Mouse (Mus musculus) intestine, postnatal 0 days (tissue): ENCODE measurements around the gene Zbtb39. TPM values are rescaled to one million over a fixed set of nuclear protein-coding genes. Genes with fewer than 3 reads are reported as not detected.
"Not testable (repeated sequence)": the region's sequence is repeated elsewhere in the genome, so short reads cannot be mapped to it uniquely, and the experiment has no call there.

Experiments used
- ATAC-seq: fragments of 200-750 bp; cut with Nextera tagmentation; 2 replicates; pipeline ENCODE4 v1.8.0; 2017; ENCODE audit warnings: mild to moderate bottlenecking, moderate TSS enrichment, moderate library complexity
- H3K27ac ChIP-seq: fragments of 300-500 bp; sonication (generic); 2 replicates; pipeline ENCODE4 v1.5.1; 2014; ENCODE audit warnings: mild to moderate bottlenecking, low read depth, low read length, moderate library complexity
- H3K27me3 ChIP-seq: fragments of 300-500 bp; sonication (generic); replicated peaks from 2 replicates; pipeline ENCODE4 v1.6.1; 2014; ENCODE audit warnings: low read length, mixed read lengths; ENCODE audit not compliant: control insufficient read depth, insufficient read depth
- H3K36me3 ChIP-seq: fragments of 300-500 bp; sonication (generic); 2 replicates; pipeline ENCODE4 v1.6.1; 2014; ENCODE audit warnings: mild to moderate bottlenecking, moderate library complexity; ENCODE audit not compliant: control insufficient read depth, insufficient read depth
- H3K4me1 ChIP-seq: fragments of 300-500 bp; sonication (generic); replicated peaks from 2 replicates; pipeline ENCODE4 v1.6.1; 2014; ENCODE audit warnings: antibody characterized with exemption, low read length, mixed read lengths; ENCODE audit not compliant: control insufficient read depth, insufficient read depth
- H3K4me2 ChIP-seq: fragments of 300-500 bp; sonication (generic); replicated peaks from 2 replicates; pipeline ENCODE4 v1.6.1; 2014; ENCODE audit warnings: low read depth, mild to moderate bottlenecking, moderate library complexity
- H3K4me3 ChIP-seq: fragments of 300-500 bp; sonication (generic); 2 replicates; pipeline ENCODE4 v1.5.1; 2014; ENCODE audit warnings: low read depth, low read length
- H3K9ac ChIP-seq: fragments of 300-500 bp; sonication (generic); 2 replicates; pipeline ENCODE4 v1.6.1; 2014; ENCODE audit warnings: mild to moderate bottlenecking, low read depth, low read length
- H3K9me3 ChIP-seq: fragments of 300-500 bp; sonication (generic); 2 replicates; pipeline ENCODE4 v1.6.1; 2016; ENCODE audit warnings: mixed run types; ENCODE audit not compliant: control insufficient read depth
- CTCF ChIP-seq: sonication (generic); IDR thresholded peaks from 2 replicates; pipeline ENCODE4 v1.5.1; 2016; ENCODE audit warnings: low read depth, mild to moderate bottlenecking, control low read depth, antibody characterized with exemption, moderate library complexity
- WGBS: fragments of 180-500 bp; shearing (Covaris S2); extraction: QIAGEN DNeasy Blood & Tissue Kit; methylation state at CpG from one replicate; pipeline ENCODE4 v1.1.7; 2014; 5-methylcytosine and 5-hydroxymethylcytosine counted together
- polyA plus RNA-seq: library from polyadenylated mRNA; unstranded; fragments of >200 nt; fragmentation: Nextera tagmentation; extraction: Ambion mirVana; gene quantifications from 2 replicates; pipeline ENCODE4 v1.2.1, GENCODE M21; 2015

Zbtb39 gene
- polyA plus RNA-seq, 1 experiment from 2014 or later, result 1.3 TPM

DNA sequence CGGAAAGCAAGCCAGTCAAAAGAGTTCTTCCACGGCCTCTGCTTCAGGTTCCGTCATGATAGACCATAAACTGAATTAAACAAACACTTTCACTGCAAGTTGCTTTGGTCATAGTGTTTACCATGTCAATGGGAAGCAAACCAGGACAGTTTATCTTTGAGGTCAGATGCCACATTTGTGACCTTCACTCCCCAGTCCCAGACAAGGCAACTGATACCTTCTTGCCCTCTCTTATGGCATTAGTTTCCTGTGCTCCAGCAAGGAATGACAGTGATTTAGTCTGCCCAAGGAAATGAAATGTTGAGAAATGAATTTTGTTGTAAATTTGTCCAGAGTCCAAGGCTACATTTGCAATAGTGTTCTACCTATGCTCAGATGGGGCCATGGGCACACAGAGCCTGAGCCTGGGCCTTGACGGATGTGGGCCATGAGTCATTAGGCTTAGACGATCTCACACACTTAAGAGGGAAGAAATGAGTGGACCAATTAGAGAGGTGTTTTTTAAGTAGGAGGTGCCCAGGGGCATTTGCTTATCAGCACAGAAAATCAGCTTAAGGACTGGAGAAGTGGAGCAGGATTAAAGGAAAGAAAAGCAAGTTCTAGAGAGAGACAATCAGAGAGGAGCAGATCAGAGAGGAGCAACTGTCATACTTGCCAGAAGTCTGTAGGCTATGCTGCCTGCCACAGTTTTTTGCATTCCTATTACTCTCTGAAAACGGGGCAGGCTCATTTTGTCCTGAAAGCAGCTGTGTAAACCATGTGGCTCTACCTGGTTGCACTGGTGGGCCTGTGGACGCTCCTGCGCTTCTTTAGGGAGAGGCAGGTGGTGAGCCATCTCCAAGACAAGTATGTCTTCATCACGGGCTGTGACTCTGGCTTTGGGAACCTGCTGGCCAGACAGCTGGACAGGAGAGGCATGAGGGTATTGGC lies 20.1 kb downstream of the Zbtb39 start, which contains the start of the genes Rdh1 and Rdh16f1:
TSS of gene Rdh1 (plus strand) at position 541 of the 930 bp plus-strand sequence.
TSS of gene Rdh16f1 (plus strand) at position 607 of the 930 bp plus-strand sequence.
- 57% methylated on average over 8 of the region's 9 CpGs for WGBS
- Histone ChIP-seq H3K36me3 (no peaks in the 10 kb centered on the region), H3K27ac (no peak within 1 kb of the TSS), H3K27me3 (no peaks in the 10 kb centered on the region), H3K9ac (no peak within 1 kb of the TSS), H3K4me1 (no peaks in the 10 kb centered on the region; the same call in 1 of the 2 replicates), H3K4me3 (no peak within 1 kb of the TSS), H3K9me3 (no peaks in the 10 kb centered on the region), H3K4me2 (no peak within 1 kb of the TSS)
- ATAC-seq, result peak; percentile 76
- TF ChIP-seq CTCF, result no peak

DNA sequence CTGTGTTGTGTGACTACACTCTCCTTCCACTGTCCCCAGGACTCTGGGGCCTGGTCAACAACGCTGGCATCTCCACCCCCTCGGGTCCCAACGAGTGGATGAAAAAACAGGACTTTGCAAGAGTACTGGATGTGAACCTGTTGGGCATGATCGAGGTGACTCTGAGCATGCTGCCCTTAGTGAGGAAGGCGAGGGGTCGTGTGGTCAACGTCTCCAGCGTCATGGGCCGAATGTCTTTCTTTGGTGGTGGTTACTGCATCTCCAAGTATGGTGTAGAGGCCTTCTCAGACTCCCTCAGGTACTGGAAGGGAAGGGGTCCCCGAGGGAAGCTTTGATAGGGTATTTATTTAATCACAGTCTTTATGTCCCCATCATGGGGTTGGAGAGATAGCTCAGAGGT lies 23.6 kb downstream of the Zbtb39 start:
- not testable (repeated sequence) for H3K9me3 ChIP-seq, H3K4me3 ChIP-seq, H3K9ac ChIP-seq, H3K27me3 ChIP-seq, ATAC-seq, H3K36me3 ChIP-seq, H3K4me1 ChIP-seq, H3K27ac ChIP-seq, H3K4me2 ChIP-seq
- WGBS, result 90% methylated on average over 10 of the region's 10 CpGs

DNA sequence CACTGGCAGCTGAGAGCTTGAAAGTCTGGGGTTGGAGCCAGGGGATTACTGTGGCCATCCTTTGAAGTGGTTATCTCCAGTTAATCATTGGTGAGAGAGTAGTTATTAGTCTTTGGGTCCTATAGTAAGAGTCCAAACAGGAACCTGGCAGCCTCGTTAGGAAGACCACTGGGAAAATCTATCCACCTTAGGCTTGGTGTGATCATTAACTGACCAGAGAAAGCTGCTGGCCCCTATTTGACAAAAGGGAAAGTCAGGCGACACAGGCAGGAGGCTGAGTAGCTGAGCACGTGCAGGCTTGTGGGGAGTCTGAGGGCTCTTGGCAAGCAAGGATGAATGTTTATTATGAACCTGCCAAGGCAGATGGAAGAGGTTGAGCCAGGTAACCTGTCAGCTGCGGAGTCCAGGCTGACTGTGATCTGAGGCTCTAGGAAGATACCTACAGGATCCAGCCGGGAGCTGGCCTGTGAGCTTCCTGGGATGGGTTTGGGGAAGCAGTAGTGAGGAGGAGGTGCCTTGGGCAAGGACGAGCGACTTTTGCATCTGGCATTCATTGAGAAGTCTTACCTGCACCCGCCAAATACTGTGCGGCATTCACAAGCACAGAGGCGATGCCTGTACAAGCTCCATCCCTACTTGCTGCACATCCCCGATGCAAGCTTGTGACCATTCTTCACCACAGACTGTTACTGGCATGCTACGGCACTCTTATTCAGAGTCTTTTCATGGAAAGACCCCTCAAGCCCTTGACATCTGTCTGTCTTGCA lies 24.8 kb downstream of the Zbtb39 start:
- Histone ChIP-seq H3K36me3 (no peaks in the 10 kb centered on the region), H3K9me3 (no peaks in the 10 kb centered on the region), H3K4me1 (no peaks in the 10 kb centered on the region), H3K27ac (no peak overlapping the region), H3K4me2 (no peak overlapping the region), H3K4me3 (no peak overlapping the region), H3K9ac (no peak overlapping the region), H3K27me3 (no peaks in the 10 kb centered on the region)
- 40% methylated on average over 12 of the region's 12 CpGs for WGBS
- no peak for TF ChIP-seq CTCF
- ATAC-seq, result peak; percentile 48; the same call in 1 of the 2 replicates

DNA sequence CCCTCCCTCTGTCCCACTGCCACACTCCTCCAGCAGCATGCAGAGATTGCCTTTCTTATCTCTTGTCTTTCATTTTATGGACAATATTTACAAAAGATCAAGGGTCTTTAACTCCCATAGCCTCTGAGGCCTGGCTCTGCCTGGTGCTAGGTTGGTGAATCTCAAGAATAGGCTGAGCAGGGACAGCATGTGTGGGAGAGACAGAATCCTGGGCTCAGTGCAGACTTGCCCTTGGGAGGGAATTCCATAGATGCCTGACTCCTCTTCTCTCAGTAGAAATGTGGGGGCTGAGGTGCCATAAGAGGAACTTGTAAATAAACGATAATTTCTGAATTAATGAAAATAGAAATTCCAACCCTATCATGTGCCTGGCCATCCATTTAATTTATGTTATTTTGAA lies 27.2 kb downstream of the Zbtb39 start:
- no peak for TF ChIP-seq CTCF
- no peak overlapping the region for H3K4me3 ChIP-seq
- H3K4me1 ChIP-seq, result no peaks in the 10 kb centered on the region
- no peak overlapping the region for H3K9ac ChIP-seq
- H3K27me3 ChIP-seq, result no peaks in the 10 kb centered on the region
- ATAC-seq, result no peak
- 76% methylated on average over 1 of the region's 1 CpGs for WGBS
- H3K36me3 ChIP-seq, result no peaks in the 10 kb centered on the region
- H3K4me2 ChIP-seq, result no peak overlapping the region
- no peak overlapping the region for H3K27ac ChIP-seq
- no peaks in the 10 kb centered on the region for H3K9me3 ChIP-seq

DNA sequence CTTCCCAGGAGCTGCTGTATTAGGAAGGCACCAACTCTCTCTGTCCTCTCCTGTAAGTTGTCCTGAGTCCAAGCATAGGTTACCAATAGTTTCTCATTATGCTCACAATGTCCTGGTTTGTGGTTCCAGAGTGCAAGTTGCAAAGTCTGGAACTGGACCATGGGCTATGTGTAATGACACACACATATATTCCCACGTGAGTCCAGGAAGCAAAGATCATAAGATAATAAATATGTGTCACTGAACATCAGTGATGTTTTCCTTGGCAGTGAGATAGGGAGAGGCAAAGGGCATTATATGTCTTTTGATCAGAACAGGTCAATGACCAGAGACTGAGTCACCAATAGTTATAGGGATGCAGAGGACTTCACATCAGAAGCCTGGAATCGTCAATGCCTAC lies 36.7 kb downstream of the Zbtb39 start, which contains the start of gene Rdh9:
TSS of gene Rdh9 (plus strand) at position 376 of the 400 bp plus-strand sequence.
- no peaks in the 10 kb centered on the region for H3K36me3 ChIP-seq
- peak within 1 kb of the TSS; percentile 68 for H3K27ac ChIP-seq
- H3K27me3 ChIP-seq, result no peaks in the 10 kb centered on the region
- no peak within 1 kb of the TSS for H3K4me2 ChIP-seq
- no peak within 1 kb of the TSS for H3K9ac ChIP-seq
- H3K4me3 ChIP-seq, result no peak within 1 kb of the TSS
- no peaks in the 10 kb centered on the region for H3K4me1 ChIP-seq
- ATAC-seq, result peak; percentile 96
- WGBS, result 36% methylated on average over 2 of the region's 2 CpGs
- TF ChIP-seq CTCF, result no peak
- no peaks in the 10 kb centered on the region for H3K9me3 ChIP-seq

DNA sequence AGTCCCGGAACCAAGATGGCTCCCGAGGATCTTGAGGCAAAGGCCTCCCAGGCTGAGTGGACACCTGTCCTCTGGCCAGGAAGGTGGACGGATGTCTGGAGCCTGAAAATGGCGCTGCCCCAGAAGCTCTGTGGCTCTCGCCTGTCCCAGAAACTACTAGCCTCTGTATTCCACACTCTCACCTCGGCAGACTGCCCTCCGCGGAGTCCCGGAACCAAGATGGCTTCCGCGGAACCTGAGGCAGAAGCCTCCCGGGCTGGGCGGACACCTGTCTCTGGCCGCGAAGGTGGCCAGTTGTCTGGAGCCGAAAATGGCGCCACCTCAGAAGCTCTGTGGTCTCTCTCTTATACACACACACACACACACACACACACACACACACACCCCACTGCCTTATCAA lies 43.0 kb downstream of the Zbtb39 start:
- not testable (repeated sequence) for H3K4me1 ChIP-seq, H3K36me3 ChIP-seq, H3K27ac ChIP-seq, H3K4me2 ChIP-seq, H3K9me3 ChIP-seq, H3K9ac ChIP-seq, ATAC-seq, H3K27me3 ChIP-seq, H3K4me3 ChIP-seq
- 95% methylated on average over 17 of the region's 17 CpGs for WGBS

DNA sequence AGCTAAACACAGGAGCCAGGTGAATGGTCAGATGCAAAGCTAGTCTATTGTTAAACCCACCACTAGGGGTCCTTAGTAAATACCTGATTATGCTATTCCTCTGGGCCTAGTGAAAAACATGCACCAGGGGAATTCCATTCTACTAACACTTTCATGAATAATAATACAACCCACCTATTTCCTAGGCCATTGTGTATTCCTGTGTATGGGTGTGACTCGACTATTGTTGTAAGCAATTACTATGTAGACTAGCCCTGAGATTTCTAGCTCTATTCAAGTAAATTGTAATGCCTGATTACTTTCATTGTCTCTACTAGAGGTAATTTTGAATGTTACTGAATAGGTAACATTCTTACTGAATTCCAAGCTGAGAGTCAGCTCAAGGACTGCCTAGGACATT lies 46.1 kb downstream of the Zbtb39 start:
- not testable (repeated sequence) for H3K36me3 ChIP-seq, H3K4me3 ChIP-seq, H3K4me1 ChIP-seq, ATAC-seq, H3K27me3 ChIP-seq, H3K4me2 ChIP-seq, H3K9me3 ChIP-seq, H3K27ac ChIP-seq, H3K9ac ChIP-seq
- 91% methylated on average over 1 of the region's 1 CpGs for WGBS
